Mouse (Mus musculus): ENCODE measurements at regions not wholly inside any gene's neighbourhood (a gene's known extent, or its start where the extent isn't known, plus 50 kb on each side); places are given as distances from the start of the nearest gene placed in this dataset.

DNA sequence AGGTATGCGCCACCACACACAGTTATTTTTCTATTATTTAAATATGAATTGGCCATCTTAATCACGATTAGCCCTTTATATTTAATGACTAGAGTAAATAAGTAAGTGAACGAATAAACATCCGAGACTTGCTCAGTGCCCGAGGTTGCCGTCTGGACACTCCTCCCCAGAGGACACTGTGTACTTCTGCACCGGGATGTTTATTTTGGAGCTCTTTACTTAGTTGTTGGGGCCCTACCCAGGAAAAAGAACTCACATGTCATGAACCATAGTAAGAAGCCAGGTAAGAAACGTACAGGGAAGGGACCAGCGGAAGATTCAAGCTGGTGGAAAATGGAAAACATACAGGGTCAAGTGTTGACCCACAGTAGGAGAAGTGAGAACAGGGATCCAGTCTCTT is 89.0 kb downstream of the Akr1d1 start:
- ATAC-seq (ENCODE audit: low FRiP score, low TSS enrichment) = no peak

GRCm38 (mm10) chr6:37621364-37622029 is 91.5 kb downstream of the Akr1d1 start:
- no peaks in the 10 kb centered on the region for H3K36me3 ChIP-seq (ENCODE audit: control insufficient read depth, insufficient read depth, low read length)
- H3K27ac ChIP-seq (replicated peaks; ENCODE audit: low read depth, low read length) = peak overlapping the region; percentile 67; the same call in 1 of the 2 replicates
- H3K4me2 ChIP-seq (ENCODE audit: low read length) = no peak overlapping the region
- H3K9ac ChIP-seq (replicated peaks; ENCODE audit: low read length) = no peak overlapping the region
- peak; percentile 78; the same call in 1 of the 2 replicates for ATAC-seq (ENCODE audit: low FRiP score, low TSS enrichment)
- H3K4me1 ChIP-seq (ENCODE audit: control insufficient read depth, insufficient read depth, low read length) = peaks cover 3% of the 10 kb centered on the region; the same call in 1 of the 2 replicates
- H3K9me3 ChIP-seq (ENCODE audit: control insufficient read depth, low read length) = no peaks in the 10 kb centered on the region
- DNase-seq = peak; percentile 76
- WGBS = 18% methylated on average over 7 of the region's 7 CpGs
- no peaks in the 10 kb centered on the region for H3K27me3 ChIP-seq (ENCODE audit: control insufficient read depth, insufficient read depth, low read length)
- H3K4me3 ChIP-seq (replicated peaks; ENCODE audit: low read depth, low read length) = no peak overlapping the region

More for the DNA sequence above, 89.0 kb downstream of the Akr1d1 start:
- Histone ChIP-seq H3K4me1 (ENCODE audit: control insufficient read depth, insufficient read depth, low read length) (peaks cover 3% of the 10 kb centered on the region; the same call in 1 of the 2 replicates), H3K4me3 (replicated peaks; ENCODE audit: low read depth, low read length) (no peak overlapping the region), H3K4me2 (ENCODE audit: low read length) (no peak overlapping the region), H3K9me3 (ENCODE audit: control insufficient read depth, low read length) (no peaks in the 10 kb centered on the region), H3K9ac (replicated peaks; ENCODE audit: low read length) (no peak overlapping the region), H3K27me3 (ENCODE audit: control insufficient read depth, insufficient read depth, low read length) (no peaks in the 10 kb centered on the region), H3K27ac (replicated peaks; ENCODE audit: low read depth, low read length) (no peak overlapping the region), H3K36me3 (ENCODE audit: control insufficient read depth, insufficient read depth, low read length) (no peaks in the 10 kb centered on the region)
- no peak for DNase-seq
- 91% methylated on average over 9 of the region's 9 CpGs for WGBS

DNA sequence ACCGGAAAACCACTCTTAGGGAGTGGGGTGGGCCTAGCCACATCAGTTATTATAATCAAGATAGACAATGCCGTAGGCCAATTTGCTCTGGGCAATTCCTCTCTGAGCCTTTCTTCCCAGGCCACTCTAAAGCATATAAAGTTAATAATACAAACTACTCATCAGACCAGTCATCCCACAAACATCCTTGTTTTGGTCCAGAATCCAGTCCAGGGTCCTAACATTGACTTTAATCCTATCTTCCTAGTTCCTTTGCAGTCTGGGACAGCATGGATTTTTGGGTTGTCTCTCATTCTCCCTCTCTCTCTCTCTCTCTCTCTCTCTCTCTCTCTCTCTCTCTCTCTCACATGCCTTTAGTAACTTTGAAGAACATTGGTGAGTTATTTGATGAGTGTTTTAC is 92.3 kb downstream of the Akr1d1 start:
- Histone ChIP-seq H3K27ac (replicated peaks; ENCODE audit: low read depth, low read length) (no peak overlapping the region), H3K9me3 (ENCODE audit: control insufficient read depth, low read length) (no peaks in the 10 kb centered on the region), H3K36me3 (ENCODE audit: control insufficient read depth, insufficient read depth, low read length) (no peaks in the 10 kb centered on the region), H3K9ac (replicated peaks; ENCODE audit: low read length) (no peak overlapping the region), H3K4me2 (ENCODE audit: low read length) (no peak overlapping the region), H3K27me3 (ENCODE audit: control insufficient read depth, insufficient read depth, low read length) (no peaks in the 10 kb centered on the region), H3K4me3 (replicated peaks; ENCODE audit: low read depth, low read length) (no peak overlapping the region), H3K4me1 (ENCODE audit: control insufficient read depth, insufficient read depth, low read length) (peaks cover 3% of the 10 kb centered on the region; the same call in 1 of the 2 replicates)
- WGBS = 88% methylated on average over 2 of the region's 2 CpGs
- no peak for DNase-seq
- ATAC-seq (ENCODE audit: low FRiP score, low TSS enrichment) = no peak

DNA sequence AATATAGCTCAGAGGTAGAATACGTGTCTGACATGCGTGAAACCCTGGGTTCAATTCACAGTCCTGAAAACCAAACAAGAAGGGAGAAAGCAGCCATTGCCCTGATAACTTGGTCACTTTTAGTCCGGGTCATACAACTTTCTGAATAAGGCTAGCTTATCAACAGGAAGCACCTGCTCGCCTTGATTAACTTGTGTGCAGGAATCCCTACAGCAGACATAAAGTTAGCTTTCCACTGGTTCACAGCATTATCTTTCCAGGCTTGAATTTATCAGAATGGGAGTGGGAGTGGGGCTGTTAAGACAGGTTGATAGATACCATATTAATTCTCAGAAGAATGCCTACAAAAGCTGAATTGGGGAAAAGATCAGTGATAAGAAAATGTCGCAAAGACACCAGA is 97.2 kb downstream of the Akr1d1 start:
- WGBS = 92% methylated on average over 5 of the region's 5 CpGs
- ATAC-seq (ENCODE audit: low FRiP score, low TSS enrichment) = no peak

DNA sequence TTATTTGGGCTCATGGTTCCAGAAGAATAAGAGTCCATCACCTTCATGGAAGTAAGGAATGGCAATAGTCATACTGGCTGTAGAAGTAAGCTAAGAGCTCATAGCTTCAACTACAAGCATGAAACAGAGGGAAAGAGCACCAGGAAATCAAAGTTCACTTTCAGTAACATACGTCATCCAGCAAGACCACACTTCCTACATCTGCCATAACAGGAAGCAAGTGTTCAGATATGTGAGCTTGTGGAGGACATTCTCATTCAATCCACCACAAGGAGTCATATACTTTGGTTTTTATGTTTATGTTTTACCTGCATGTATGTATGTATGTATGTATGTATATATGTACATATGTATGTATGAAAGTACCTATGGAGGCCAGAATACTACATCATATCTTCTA is 104.0 kb downstream of the Akr1d1 start:
- no peaks in the 10 kb centered on the region for H3K4me1 ChIP-seq (ENCODE audit: control insufficient read depth, insufficient read depth, low read length)
- H3K9ac ChIP-seq (replicated peaks; ENCODE audit: low read length) = no peak overlapping the region
- no peak overlapping the region for H3K4me3 ChIP-seq (replicated peaks; ENCODE audit: low read depth, low read length)
- ATAC-seq (ENCODE audit: low FRiP score, low TSS enrichment) (no peak), DNase-seq (no peak)
- no peaks in the 10 kb centered on the region for H3K36me3 ChIP-seq (ENCODE audit: control insufficient read depth, insufficient read depth, low read length)
- WGBS = 100% methylated on average over 1 of the region's 1 CpGs
- H3K27ac ChIP-seq (replicated peaks; ENCODE audit: low read depth, low read length) = no peak overlapping the region
- H3K4me2 ChIP-seq (ENCODE audit: low read length) = no peak overlapping the region
- no peaks in the 10 kb centered on the region for H3K9me3 ChIP-seq (ENCODE audit: control insufficient read depth, low read length)
- H3K27me3 ChIP-seq (ENCODE audit: control insufficient read depth, insufficient read depth, low read length) = no peaks in the 10 kb centered on the region

More for the DNA sequence above, 97.2 kb downstream of the Akr1d1 start:
- no peak overlapping the region for H3K27ac ChIP-seq (replicated peaks; ENCODE audit: low read depth, low read length)
- no peak overlapping the region for H3K4me2 ChIP-seq (ENCODE audit: low read length)
- no peaks in the 10 kb centered on the region for H3K9me3 ChIP-seq (ENCODE audit: control insufficient read depth, low read length)
- H3K27me3 ChIP-seq (ENCODE audit: control insufficient read depth, insufficient read depth, low read length) = no peaks in the 10 kb centered on the region
- no peak overlapping the region for H3K4me3 ChIP-seq (replicated peaks; ENCODE audit: low read depth, low read length)
- no peaks in the 10 kb centered on the region for H3K36me3 ChIP-seq (ENCODE audit: control insufficient read depth, insufficient read depth, low read length)
- DNase-seq = no peak
- H3K9ac ChIP-seq (replicated peaks; ENCODE audit: low read length) = no peak overlapping the region
- H3K4me1 ChIP-seq (ENCODE audit: control insufficient read depth, insufficient read depth, low read length) = no peaks in the 10 kb centered on the region

DNA sequence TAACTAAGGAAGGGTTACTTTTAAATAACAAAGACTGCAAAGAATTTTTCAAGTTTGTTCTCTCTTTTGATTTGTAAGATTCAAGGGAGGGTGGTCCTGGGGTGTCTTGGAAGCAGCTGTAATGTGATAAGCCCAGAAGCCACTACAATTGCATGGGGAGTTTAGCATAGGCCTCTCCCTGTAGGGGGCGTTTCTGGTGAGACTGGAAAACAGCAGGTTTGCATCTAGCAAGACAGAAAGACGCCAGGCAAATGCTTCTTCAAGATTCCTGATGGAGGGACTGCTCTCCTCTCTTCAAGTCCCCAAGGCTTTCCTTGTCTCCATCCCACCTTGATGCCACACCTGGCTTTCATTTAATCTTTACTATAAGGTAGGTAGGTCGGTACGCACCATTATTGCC is 112.1 kb downstream of the Akr1d1 start:
- no peaks in the 10 kb centered on the region for H3K36me3 ChIP-seq (ENCODE audit: control insufficient read depth, insufficient read depth, low read length)
- ATAC-seq (ENCODE audit: low FRiP score, low TSS enrichment) (no peak), DNase-seq (peak; percentile 67)
- WGBS = 23% methylated on average over 4 of the region's 4 CpGs
- no peaks in the 10 kb centered on the region for H3K27me3 ChIP-seq (ENCODE audit: control insufficient read depth, insufficient read depth, low read length)
- peak overlapping the region; percentile 43 for H3K4me2 ChIP-seq (ENCODE audit: low read length)
- no peak overlapping the region for H3K9ac ChIP-seq (replicated peaks; ENCODE audit: low read length)
- no peaks in the 10 kb centered on the region for H3K9me3 ChIP-seq (ENCODE audit: control insufficient read depth, low read length)
- peaks cover 17% of the 10 kb centered on the region; the same call in 1 of the 2 replicates for H3K4me1 ChIP-seq (ENCODE audit: control insufficient read depth, insufficient read depth, low read length)
- H3K4me3 ChIP-seq (replicated peaks; ENCODE audit: low read depth, low read length) = no peak overlapping the region
- H3K27ac ChIP-seq (replicated peaks; ENCODE audit: low read depth, low read length) = peak overlapping the region; percentile 87

DNA sequence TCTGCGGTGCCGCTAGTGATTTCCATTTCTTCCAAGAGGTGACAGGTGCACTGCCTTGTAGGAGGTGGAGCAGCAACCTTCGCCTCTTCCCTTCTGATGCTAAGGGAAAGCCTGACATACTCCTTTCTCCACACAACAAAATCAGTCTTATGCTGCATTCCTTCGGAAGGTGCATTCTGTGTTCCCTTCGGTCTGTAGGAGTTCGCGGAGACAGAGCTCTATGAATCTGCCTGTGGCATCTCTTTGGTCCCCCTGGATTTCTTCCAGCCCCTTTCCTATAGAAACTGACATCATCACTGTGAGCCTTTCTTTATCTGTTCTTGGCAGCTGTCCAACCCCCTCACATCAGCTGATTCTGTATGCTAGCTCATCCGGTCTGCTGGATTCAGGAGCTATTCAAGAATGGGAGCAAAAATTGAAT is 112.7 kb downstream of the Akr1d1 start:
- WGBS = 8% methylated on average over 8 of the region's 8 CpGs
- no peak overlapping the region for H3K9ac ChIP-seq (replicated peaks; ENCODE audit: low read length)

DNA sequence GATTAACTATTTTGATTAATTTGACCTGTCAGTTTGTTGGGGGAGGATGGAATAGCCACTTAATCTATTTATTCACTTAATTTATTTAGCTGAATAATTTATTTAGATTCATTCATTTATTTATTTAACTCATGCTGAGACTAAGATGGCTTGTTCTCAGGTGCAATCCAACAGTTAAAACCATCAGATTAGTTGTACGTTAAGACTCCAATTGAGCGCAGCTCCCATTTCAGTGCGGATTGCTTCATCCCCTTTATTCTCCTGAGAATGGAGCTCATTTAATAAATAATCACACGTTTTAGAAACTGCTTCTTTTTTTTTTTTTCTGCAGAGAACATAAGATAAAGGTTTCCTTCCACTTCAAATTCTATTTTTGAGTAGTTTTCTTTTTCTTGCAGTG is 113.2 kb downstream of the Akr1d1 start:
- Histone ChIP-seq H3K9ac (replicated peaks; ENCODE audit: low read length) (no peak overlapping the region), H3K4me3 (replicated peaks; ENCODE audit: low read depth, low read length) (no peak overlapping the region), H3K9me3 (ENCODE audit: control insufficient read depth, low read length) (no peaks in the 10 kb centered on the region), H3K27ac (replicated peaks; ENCODE audit: low read depth, low read length) (peak overlapping the region; percentile 87), H3K4me1 (ENCODE audit: control insufficient read depth, insufficient read depth, low read length) (peaks cover 17% of the 10 kb centered on the region; the same call in 1 of the 2 replicates), H3K4me2 (ENCODE audit: low read length) (peak overlapping the region; percentile 43), H3K27me3 (ENCODE audit: control insufficient read depth, insufficient read depth, low read length) (no peaks in the 10 kb centered on the region), H3K36me3 (ENCODE audit: control insufficient read depth, insufficient read depth, low read length) (no peaks in the 10 kb centered on the region)
- 5% methylated on average over 4 of the region's 4 CpGs for WGBS
- DNase-seq (peak; percentile 71), ATAC-seq (ENCODE audit: low FRiP score, low TSS enrichment) (peak; percentile 54; the same call in 1 of the 2 replicates)

More for the DNA sequence above, 112.7 kb downstream of the Akr1d1 start:
- no peaks in the 10 kb centered on the region for H3K36me3 ChIP-seq (ENCODE audit: control insufficient read depth, insufficient read depth, low read length)
- H3K9me3 ChIP-seq (ENCODE audit: control insufficient read depth, low read length) = no peaks in the 10 kb centered on the region
- H3K4me1 ChIP-seq (ENCODE audit: control insufficient read depth, insufficient read depth, low read length) = peaks cover 17% of the 10 kb centered on the region; the same call in 1 of the 2 replicates
- peak overlapping the region; percentile 14 for H3K4me3 ChIP-seq (replicated peaks; ENCODE audit: low read depth, low read length)
- peak overlapping the region; percentile 87 for H3K27ac ChIP-seq (replicated peaks; ENCODE audit: low read depth, low read length)
- ATAC-seq (ENCODE audit: low FRiP score, low TSS enrichment) (peak; percentile 89), DNase-seq (peak; percentile 96)
- H3K4me2 ChIP-seq (ENCODE audit: low read length) = peak overlapping the region; percentile 43
- H3K27me3 ChIP-seq (ENCODE audit: control insufficient read depth, insufficient read depth, low read length) = no peaks in the 10 kb centered on the region

- H3K9me3 ChIP-seq (ENCODE audit: control insufficient read depth, low read length) = no peaks in the 10 kb centered on the region
- H3K27ac ChIP-seq (replicated peaks; ENCODE audit: low read depth, low read length) = peak overlapping the region; percentile 87
- WGBS = 12% methylated on average over 2 of the region's 2 CpGs
- peak overlapping the region; percentile 30; the same call in 1 of the 2 replicates for H3K9ac ChIP-seq (replicated peaks; ENCODE audit: low read length)
- H3K4me1 ChIP-seq (ENCODE audit: control insufficient read depth, insufficient read depth, low read length) = peaks cover 17% of the 10 kb centered on the region; the same call in 1 of the 2 replicates
- H3K4me2 ChIP-seq (ENCODE audit: low read length) = peak overlapping the region; percentile 23
- DNase-seq = peak; percentile 83
- H3K4me3 ChIP-seq (replicated peaks; ENCODE audit: low read depth, low read length) = no peak overlapping the region
- H3K36me3 ChIP-seq (ENCODE audit: control insufficient read depth, insufficient read depth, low read length) = no peaks in the 10 kb centered on the region
- ATAC-seq (ENCODE audit: low FRiP score, low TSS enrichment) = peak; percentile 72
- H3K27me3 ChIP-seq (ENCODE audit: control insufficient read depth, insufficient read depth, low read length) = no peaks in the 10 kb centered on the region
These were observed 113.7 kb downstream of the Akr1d1 start for GRCm38 (mm10) chr6:37643718-37644117.

Data from midbrain, embryonic 14.5 days (tissue).